Mouse (Mus musculus) kidney, postnatal 0 days (tissue): Measurements from ENCODE around the gene Iqcf3. TPM values are rescaled to one million over a fixed set of nuclear protein-coding genes. Genes with fewer than 3 reads are reported as not detected.

Source experiments
- ATAC-seq: fragments of 200-750 bp; cut with Nextera tagmentation; replicated peaks from 2 replicates; pipeline ENCODE4 v1.8.0; 2017; ENCODE audit warnings: low read depth, moderate number of reproducible peaks, moderate TSS enrichment, moderate library complexity; ENCODE audit not compliant: low FRiP score
- DNase-seq: peaks from one replicate; pipeline ENCODE4 v3.0.0-alpha.2; 2016; ENCODE audit warnings: low spot score
- H3K27ac ChIP-seq: fragments of 300-500 bp; sonication (generic); 2 replicates; pipeline ENCODE4 v1.5.1; 2014; ENCODE audit warnings: mild to moderate bottlenecking
- H3K27me3 ChIP-seq: fragments of 300-500 bp; sonication (generic); 2 replicates; pipeline ENCODE4 v1.6.1; 2014; ENCODE audit warnings: low read length, mixed read lengths; ENCODE audit not compliant: insufficient read depth
- H3K36me3 ChIP-seq: fragments of 300-500 bp; sonication (generic); 2 replicates; pipeline ENCODE4 v1.6.1; 2014; ENCODE audit warnings: low read length, mixed read lengths; ENCODE audit not compliant: insufficient read depth
- H3K4me1 ChIP-seq: fragments of 300-500 bp; sonication (generic); replicated peaks from 2 replicates; pipeline ENCODE4 v1.6.1; 2014; ENCODE audit warnings: antibody characterized with exemption, low read length, mixed read lengths; ENCODE audit not compliant: insufficient read depth
- H3K4me2 ChIP-seq: fragments of 300-500 bp; sonication (generic); 2 replicates; pipeline ENCODE4 v1.6.1; 2014; ENCODE audit warnings: mild to moderate bottlenecking, low read length, moderate library complexity, mixed read lengths
- H3K4me3 ChIP-seq: fragments of 300-500 bp; sonication (generic); replicated peaks from 2 replicates; pipeline ENCODE4 v1.5.1; 2014; ENCODE audit warnings: low read depth, low read length
- H3K9ac ChIP-seq: fragments of 300-500 bp; sonication (generic); 2 replicates; pipeline ENCODE4 v1.6.1; 2014; ENCODE audit warnings: low read depth, low read length
- H3K9me3 ChIP-seq: fragments of 300-500 bp; sonication (generic); replicated peaks from 2 replicates; pipeline ENCODE4 v1.6.1; 2016; ENCODE audit warnings: low read length, inconsistent platforms, mixed read lengths
- CTCF ChIP-seq: IDR thresholded peaks from 2 replicates; pipeline ENCODE4 v1.5.1; 2016; ENCODE audit warnings: antibody characterized with exemption, low read depth, mild to moderate bottlenecking, moderate library complexity
- WGBS: fragments of 180-500 bp; shearing (Covaris S2); extraction: QIAGEN DNeasy Blood & Tissue Kit; methylation state at CpG from one replicate; pipeline ENCODE4 v1.1.7; 2014; 5-methylcytosine and 5-hydroxymethylcytosine counted together
- polyA plus RNA-seq: library from polyadenylated mRNA; unstranded; fragments of >200 nt; fragmentation: Nextera tagmentation; extraction: Ambion mirVana; gene quantifications from 2 replicates; pipeline ENCODE4 v1.2.1, GENCODE M21; 2015

Iqcf3 gene
- polyA plus RNA-seq, 1 experiment from 2014 or later, result not detected

DNA sequence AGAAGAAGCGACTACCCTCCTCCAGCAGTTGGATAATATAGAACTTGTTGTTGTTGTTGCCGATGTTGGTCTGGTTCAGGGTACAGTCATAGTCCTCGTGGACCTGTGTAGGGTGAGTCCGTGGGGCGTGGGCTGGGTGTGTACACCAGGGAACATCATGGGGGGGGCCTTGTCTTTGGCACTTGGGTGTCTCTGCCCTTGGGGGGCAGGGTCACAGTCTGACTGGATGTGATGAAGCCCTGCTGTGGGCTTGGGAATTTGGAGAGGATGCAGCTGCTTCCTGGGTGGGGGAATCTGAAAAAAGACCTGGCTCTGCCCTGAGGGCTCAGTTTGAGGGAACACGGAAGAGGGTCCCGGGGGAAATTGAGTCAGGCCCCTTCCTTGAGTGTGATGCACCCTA is 86.4 kb downstream of the Iqcf3 start:
- DNase-seq (no peak), ATAC-seq (no peak)
- no peak overlapping the region for H3K27ac ChIP-seq
- H3K4me2 ChIP-seq, result peak overlapping the region; percentile 19; the same call in 1 of the 2 replicates
- H3K4me1 ChIP-seq, result peaks cover 12% of the 10 kb centered on the region
- no peak for TF ChIP-seq CTCF
- no peaks in the 10 kb centered on the region for H3K9me3 ChIP-seq
- no peak overlapping the region for H3K9ac ChIP-seq
- no peak overlapping the region for H3K4me3 ChIP-seq
- H3K27me3 ChIP-seq, result no peaks in the 10 kb centered on the region
- WGBS, result 68% methylated on average over 7 of the region's 7 CpGs
- no peaks in the 10 kb centered on the region for H3K36me3 ChIP-seq

DNA sequence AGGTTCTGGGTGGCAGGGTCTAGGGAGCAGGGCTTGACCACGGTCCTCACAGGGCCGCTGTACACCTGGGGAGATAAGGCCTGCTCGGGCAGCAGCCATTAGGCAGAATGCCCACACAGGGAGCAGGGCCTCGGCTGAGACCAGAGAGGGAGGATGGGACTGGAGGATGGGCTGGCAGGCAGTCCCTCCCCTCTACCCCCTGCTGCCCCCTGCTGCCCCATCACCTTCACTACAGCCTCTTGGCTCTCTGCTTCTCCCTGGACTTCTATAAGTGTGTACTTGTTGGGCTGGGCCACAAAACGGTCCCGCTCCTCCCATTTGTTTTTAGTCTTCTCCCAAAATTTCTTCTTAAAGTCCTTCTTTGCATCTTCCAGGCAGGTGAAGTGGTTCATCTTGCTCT is 87.0 kb downstream of the Iqcf3 start:
- Histone ChIP-seq H3K36me3 (no peaks in the 10 kb centered on the region), H3K4me3 (no peak overlapping the region), H3K9ac (0 out of 2 replicates have a peak overlapping the region, but pooled peaks have one; percentile 13), H3K27me3 (no peaks in the 10 kb centered on the region), H3K4me1 (peaks cover 12% of the 10 kb centered on the region), H3K9me3 (no peaks in the 10 kb centered on the region), H3K27ac (no peak overlapping the region), H3K4me2 (peak overlapping the region; percentile 19; the same call in 1 of the 2 replicates)
- WGBS, result 7% methylated on average over 6 of the region's 6 CpGs
- TF ChIP-seq CTCF, result peak; percentile 85
- ATAC-seq, result 0 out of 2 replicates have a peak, but pooled peaks have one; percentile 4
- peak; percentile 90 for DNase-seq

DNA sequence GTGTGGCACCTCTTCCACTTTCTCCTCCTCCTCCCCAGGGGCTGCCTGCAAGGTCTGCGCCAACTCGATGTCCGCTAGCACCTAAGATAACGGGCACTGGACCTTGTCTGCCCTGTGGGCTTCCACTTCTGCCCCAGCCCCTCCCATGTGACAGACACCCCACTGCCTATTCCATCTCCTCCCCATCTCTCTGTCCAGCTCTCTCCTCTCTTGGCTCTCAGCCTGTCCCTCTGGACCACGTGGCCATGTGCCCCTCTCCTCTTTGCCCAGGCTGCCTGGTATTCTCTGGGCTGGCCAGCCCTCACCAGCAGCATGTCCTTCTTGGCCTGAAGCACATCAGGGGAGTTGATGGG is 87.7 kb downstream of the Iqcf3 start:
- Histone ChIP-seq H3K9ac (no peak overlapping the region), H3K4me3 (no peak overlapping the region), H3K36me3 (no peaks in the 10 kb centered on the region), H3K4me1 (peaks cover 12% of the 10 kb centered on the region), H3K9me3 (no peaks in the 10 kb centered on the region), H3K27ac (no peak overlapping the region), H3K4me2 (no peak overlapping the region), H3K27me3 (no peaks in the 10 kb centered on the region)
- DNase-seq (no peak), ATAC-seq (no peak)
- TF ChIP-seq CTCF, result no peak
- WGBS, result 72% methylated on average over 5 of the region's 5 CpGs

DNA sequence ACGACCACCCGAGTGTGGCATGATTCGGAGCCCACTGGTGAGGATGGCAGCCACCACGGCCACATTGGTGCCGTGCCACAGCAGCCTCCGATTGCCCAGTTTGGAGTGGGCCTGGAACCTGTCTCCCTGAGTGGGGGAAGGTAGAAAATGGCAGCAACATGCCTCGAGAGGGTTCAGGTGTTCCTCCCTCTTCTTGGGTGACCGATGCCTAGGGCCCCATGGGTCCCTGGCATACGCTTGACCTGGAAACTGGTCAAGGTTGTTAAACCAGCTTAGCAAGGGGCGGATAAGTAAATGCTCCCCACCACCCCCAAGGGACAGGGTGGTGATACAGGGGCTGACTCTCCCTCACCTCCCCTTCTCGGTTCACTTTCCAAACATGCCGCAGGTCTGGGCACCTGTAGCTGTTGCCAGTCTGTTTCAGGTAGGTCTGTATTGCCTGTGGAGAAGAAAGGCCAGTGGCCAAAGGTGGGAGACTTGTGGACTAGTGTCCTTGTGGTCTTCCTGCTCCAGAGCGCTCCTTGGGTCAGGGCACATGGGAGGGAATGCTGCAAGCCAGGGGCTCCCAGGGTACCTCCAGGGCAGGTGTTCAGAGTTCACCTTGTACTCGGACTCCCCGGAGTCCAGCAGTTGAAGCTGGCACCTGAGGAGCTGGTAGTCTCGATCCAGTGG is 88.2 kb downstream of the Iqcf3 start:
- WGBS, result 88% methylated on average over 16 of the region's 16 CpGs

DNA sequence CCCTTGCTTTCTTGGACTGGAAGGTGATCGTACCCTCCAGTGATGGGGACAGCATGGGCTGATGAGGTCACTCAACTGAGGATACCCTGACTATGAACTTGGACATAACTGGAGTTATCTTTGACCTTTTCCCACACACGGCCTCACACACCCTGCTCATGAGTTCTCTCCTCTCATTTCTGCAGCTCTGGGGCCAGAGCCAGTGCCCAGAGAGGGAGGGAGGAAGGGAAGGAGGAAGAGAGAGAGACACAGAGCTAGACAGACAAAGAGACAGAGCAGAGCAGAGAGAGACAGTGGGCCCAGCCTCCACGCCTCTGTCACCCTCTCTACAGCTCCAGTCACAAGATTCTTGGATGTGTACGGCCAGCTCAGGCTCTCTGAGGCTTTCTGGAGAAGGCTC is 89.1 kb downstream of the Iqcf3 start:
- H3K9me3 ChIP-seq, result no peaks in the 10 kb centered on the region
- DNase-seq (no peak), ATAC-seq (no peak)
- no peak overlapping the region for H3K4me2 ChIP-seq
- H3K36me3 ChIP-seq, result no peaks in the 10 kb centered on the region
- no peaks in the 10 kb centered on the region for H3K27me3 ChIP-seq
- no peak for TF ChIP-seq CTCF
- peaks cover 12% of the 10 kb centered on the region for H3K4me1 ChIP-seq
- H3K4me3 ChIP-seq, result no peak overlapping the region
- no peak overlapping the region for H3K9ac ChIP-seq
- H3K27ac ChIP-seq, result peak overlapping the region; percentile 0; the same call in 1 of the 2 replicates
- WGBS, result 70% methylated on average over 4 of the region's 4 CpGs

More for the DNA sequence above, 88.2 kb downstream of the Iqcf3 start:
- no peak overlapping the region for H3K9ac ChIP-seq
- H3K4me1 ChIP-seq, result peaks cover 12% of the 10 kb centered on the region
- no peak overlapping the region for H3K4me3 ChIP-seq
- ATAC-seq (no peak), DNase-seq (no peak)
- no peak overlapping the region for H3K27ac ChIP-seq
- H3K27me3 ChIP-seq, result no peaks in the 10 kb centered on the region
- H3K9me3 ChIP-seq, result no peaks in the 10 kb centered on the region
- H3K36me3 ChIP-seq, result no peaks in the 10 kb centered on the region
- no peak overlapping the region for H3K4me2 ChIP-seq
- TF ChIP-seq CTCF, result no peak

DNA sequence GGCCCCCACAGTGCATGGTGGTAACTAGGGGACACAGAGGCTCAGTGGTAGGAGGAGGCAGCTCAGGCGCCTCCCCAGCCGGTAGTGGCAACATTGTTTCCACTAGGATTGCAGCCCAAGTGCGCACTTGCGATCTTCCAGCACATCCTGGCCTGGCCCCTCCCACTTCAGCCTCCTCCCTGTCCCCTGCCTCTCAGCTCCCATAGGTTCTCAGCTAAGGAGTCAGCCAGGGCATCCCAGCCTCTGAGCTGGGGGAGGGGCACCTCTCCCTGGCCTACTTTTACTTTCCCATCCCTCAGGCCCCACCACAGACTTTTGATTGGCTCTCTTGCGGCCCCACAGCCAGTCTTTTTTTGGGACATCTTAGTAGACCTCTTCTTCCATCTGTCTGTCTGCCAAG is 89.5 kb downstream of the Iqcf3 start:
- H3K36me3 ChIP-seq, result no peaks in the 10 kb centered on the region
- no peaks in the 10 kb centered on the region for H3K9me3 ChIP-seq
- H3K4me3 ChIP-seq, result no peak overlapping the region
- no peak overlapping the region for H3K9ac ChIP-seq
- no peak for TF ChIP-seq CTCF
- H3K4me2 ChIP-seq, result peak overlapping the region; percentile 37
- WGBS, result 22% methylated on average over 5 of the region's 5 CpGs
- DNase-seq, result peak; percentile 85
- peaks cover 12% of the 10 kb centered on the region for H3K4me1 ChIP-seq
- H3K27me3 ChIP-seq, result no peaks in the 10 kb centered on the region
- no peak overlapping the region for H3K27ac ChIP-seq
- peak; percentile 8; the same call in 1 of the 2 replicates for ATAC-seq
